Mouse (Mus musculus) liver, adult 2 months (tissue): ENCODE measurements around the gene C2cd2.

Source experiments
- CTCF ChIP-seq: fragments of 200-500 bp; IDR thresholded peaks from 2 replicates; pipeline ENCODE4 v1.5.1; 2011; ENCODE audit warnings: low read depth, low read length, control low read depth
- POLR2A ChIP-seq: fragments of 200-500 bp; IDR thresholded peaks from 2 replicates; pipeline ENCODE4 v1.6.1; 2011; ENCODE audit warnings: low read length, control low read depth; ENCODE audit not compliant: insufficient read depth; ENCODE audit errors: extremely low read depth

DNA sequence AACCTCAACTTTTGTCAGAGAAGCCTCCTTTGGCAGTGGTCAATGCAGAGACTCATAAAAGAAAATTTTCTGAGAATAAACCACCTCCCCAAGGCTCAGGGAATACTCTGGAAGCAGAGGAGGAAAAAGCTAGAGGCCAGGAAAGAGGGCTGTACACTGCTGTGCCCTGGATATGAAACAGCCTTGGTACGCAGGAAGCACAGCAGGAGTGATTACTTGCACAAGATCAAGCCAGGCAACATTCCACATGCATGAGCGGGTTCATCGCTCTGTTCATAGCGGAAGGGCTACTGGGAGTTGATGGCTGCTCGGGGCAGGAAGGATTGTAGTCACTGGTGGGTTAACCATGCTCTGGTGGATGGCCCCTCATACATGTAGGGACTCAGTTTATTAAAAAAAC lies 89.7 kb downstream of the C2cd2 start:
- TF ChIP-seq CTCF (no peak), POLR2A (no peak)
